Mouse (Mus musculus): ENCODE measurements around the gene Tbc1d24.

Gene Tbc1d24

DNA sequence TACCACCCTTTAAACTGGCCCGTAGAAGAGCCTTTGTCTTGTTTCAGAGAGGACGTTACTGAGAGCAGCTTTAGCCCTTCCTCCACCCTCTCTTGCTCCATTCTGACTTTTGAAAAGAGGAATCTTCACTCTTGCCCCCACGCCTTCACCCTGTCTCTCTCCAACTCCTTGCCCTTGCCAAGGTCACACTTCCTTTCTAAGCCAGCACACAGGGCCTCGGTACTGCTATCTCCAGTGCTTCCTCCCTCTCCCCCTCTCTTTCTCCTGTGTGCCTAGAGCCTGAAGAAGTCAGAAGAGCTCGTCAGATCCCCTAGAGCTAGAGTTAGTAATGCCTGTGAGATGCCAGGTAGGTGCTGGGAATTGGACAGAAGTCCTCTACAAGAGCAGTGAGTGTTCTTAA lies 34.6 kb downstream of the Tbc1d24 start:
- peak; percentile 61; the same call in 1 of the 2 replicates for TF ChIP-seq GATA4 (IDR thresholded peaks at IDR 0.05; ENCODE audit: insufficient replicate concordance, low read length)

DNA sequence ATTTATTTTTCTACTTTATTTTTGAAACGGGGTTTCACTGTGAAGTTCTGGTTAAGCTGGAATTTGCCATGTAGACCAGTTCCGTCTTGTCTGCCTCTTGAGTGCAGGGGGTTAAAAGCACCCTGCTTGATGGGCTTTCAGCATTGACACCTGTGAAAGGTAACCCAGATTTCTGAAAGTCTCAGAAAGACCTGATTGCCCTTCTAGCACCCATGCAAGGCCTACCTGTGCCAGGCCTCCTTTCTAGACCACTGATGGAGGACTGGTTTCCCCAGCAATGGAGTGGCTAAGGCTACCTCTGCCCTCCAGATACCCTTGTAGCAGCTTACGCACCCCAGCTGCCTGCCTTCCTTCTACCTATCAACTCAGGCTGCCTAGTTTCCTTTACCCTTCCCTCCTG lies 35.2 kb downstream of the Tbc1d24 start:
- no peak for TF ChIP-seq GATA4 (IDR thresholded peaks at IDR 0.05; ENCODE audit: insufficient replicate concordance, low read length)

DNA sequence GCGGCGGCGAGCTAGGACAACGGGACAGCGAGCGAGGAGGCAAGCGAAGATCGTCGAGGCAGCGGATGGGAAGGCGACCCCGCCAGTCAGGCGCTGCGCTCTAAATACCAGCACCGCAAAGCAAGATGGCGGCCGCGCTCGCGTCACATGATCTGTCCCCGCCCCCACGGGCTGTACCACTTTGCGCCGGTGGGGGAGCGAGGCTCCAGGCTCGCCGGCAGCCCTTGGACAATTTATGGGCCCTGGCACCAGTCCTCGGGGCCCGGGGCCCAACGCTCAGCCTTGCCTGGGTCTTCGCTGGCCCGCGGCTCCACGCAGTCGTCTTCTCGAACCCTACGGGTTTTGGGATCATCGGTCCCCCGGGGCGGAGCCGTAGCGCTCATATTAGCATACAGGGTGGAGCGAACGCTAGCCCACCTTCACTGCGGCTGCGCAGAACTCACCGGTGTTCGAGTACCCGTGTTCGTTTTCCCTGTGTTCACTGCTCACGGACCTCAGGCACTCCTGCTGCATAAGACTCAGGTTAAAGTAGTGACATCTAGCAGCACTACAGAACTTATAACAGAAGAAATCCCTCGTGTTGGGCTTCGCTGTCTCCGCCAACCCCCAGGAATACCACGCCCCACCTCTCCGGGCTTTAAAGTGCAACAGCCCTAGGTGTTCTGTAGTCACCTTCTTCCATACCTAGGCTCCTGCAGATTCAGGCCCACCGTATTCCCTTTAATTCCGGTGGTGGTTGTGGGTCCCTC lies 35.9 kb downstream of the Tbc1d24 start, which contains the start of gene Atp6v0c:
Atp6v0c (minus strand) TSS at position 386 of the 749 bp plus-strand sequence.
- TF ChIP-seq GATA4 (IDR thresholded peaks at IDR 0.05; ENCODE audit: insufficient replicate concordance, low read length), result peak; percentile 21; the same call in 1 of the 2 replicates

DNA sequence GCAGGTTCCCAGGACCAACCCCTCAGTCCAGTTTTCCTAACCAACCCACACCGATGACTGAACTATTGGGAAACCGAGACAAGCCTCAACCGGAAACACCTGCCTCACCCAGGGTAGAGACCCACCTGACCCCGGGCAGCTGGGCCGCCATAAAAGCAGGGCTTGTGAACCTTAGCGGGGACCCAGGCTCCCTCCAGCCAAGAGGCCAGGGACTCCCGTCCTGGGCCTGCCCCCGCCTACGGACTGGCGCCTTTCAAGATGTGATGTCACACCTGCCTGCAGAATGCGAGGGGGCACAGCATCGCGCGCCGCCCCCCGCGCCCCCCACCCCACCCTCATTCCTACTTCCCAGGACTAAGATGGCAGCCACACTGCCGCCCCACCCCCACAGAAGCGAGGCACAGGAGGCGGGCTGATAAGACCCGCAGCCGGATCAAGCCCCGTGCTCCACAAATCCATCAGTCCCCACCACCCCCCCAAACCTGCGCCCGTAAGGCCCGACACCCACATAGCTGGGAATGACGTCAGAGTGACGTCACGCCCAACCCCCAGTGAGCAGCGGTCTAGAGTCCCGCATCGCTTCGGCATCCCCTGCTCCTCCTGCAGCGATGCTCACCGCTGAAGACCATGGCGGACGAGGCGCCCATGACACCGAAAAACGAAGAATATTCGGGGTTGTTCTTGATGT lies 36.6 kb downstream of the Tbc1d24 start:
- TF ChIP-seq GATA4 (IDR thresholded peaks at IDR 0.05; ENCODE audit: insufficient replicate concordance, low read length), result no peak

DNA sequence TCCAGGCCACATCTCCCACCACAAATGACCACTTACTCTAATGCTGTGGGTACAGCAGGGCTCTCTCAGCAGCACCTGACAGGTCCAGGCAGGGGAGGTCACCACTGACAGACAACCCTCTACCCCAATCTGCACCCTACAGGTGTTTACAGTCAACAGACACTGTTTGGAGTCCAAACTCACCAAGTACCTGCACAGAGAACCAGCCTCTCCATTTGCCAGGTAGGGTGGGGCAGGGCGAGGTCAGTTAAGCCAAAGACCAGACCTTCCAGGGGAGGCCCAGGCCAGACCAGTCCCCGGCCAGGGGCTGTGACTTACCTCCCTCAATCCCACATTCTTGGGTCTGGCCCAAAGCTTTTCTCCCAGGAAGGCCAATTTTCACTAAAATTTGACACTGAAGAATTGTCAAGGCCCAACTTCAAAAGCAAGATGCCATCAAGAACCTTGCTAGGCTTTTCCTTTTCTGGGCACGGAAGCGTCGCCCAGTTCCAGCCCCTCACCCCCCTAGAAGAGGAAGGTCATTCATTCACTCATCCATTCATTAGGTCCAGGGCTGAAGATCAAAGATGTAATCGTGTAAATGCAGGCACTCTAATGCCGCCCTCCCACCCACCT lies 37.4 kb downstream of the Tbc1d24 start:
- TF ChIP-seq GATA4 (IDR thresholded peaks at IDR 0.05; ENCODE audit: insufficient replicate concordance, low read length), result no peak

DNA sequence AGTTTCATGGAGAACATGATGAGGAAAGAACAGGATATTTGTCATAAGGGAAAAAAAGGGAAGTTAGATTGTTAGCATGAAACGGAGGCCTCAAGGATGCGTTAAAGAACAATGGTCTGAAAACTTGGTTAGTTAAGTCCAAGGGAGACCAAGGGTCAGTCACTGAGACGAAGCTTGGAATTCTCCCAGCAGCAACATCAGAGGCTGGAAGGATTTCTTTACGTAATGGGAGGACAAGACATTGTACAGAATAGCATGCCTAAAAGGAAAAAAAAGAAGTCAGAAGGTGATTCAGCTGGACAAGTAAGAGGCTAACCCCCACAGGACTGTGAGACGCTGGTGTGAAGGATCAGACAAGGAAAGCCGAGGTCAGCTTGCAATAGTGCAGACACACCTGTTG lies 38.2 kb downstream of the Tbc1d24 start:
- no peak for TF ChIP-seq GATA4 (IDR thresholded peaks at IDR 0.05; ENCODE audit: insufficient replicate concordance, low read length)

DNA sequence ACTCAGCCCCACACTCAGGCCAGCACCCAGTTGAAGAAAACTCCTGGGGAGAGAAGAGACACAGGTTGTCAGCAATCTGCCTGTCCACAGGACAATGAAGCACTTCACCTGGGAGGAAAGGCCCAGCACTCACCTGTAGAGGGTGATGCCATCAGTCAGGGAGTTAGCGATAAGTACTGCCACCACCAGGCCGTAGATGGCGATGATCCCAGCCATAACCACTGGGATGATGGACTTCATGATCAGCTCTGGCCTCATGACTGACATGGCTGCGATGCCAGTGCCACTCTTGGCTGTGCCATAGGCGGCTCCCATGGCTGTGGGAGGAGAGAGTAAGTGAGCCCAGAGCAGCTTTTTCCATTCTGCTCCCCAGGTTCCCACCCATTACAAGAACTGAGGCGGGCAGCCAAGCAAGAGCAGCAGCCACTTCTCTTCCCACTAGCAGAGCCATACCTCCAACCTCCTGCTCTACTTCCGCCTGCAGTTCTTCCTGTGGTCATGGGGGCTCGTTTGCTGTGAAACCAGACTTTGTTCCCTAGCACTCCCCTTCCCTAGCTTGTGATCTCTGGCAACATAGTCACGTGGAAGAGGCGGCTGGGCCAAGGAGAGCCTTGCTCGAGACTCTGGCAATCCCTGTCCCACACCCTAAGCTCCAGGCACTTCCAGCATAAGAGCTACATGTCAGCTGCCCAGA lies 40.6 kb downstream of the Tbc1d24 start:
- no peak for TF ChIP-seq GATA4 (IDR thresholded peaks at IDR 0.05; ENCODE audit: insufficient replicate concordance, low read length)

DNA sequence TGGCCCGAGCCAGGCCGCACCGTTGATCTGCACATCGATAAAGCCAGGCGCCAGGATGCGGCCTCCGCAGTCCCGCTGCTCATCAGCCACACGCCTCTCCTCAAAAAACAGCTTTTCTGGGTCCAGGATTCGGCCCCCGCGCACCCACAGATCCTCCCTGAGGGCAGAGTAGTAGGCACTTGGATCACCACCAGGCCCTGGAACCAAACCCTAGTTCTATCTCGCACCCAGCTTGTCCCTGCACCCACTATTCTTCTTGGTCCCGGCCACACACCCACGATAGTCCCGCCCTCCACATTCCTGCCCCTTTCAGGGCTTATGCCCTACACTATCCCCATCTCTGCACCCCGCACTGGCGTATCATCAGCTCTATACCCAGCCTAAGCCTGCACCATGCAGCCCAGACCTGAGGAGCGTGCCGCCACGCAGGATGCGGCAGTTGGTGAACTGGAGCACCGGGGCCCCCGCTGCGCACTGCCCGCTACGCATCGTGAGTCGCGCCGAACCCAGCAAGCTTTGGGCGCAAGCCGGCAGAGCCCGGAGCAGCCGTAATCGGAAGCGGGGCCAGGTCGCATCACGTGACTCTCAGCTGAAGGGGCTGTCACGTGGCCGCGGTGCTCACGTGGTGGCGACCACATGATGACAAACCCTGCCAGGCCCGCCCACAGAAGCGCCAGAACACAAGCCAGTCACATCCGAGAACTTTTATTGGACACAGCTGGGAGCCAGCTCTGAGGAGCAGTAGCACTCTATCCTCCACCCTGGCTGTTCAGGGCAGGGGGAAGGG lies 42.0 kb downstream of the Tbc1d24 start, which contains the start of gene Amdhd2:
Amdhd2 (minus strand) TSS at position 591 of the 787 bp plus-strand sequence.
- peak; percentile 52; the same call in 1 of the 2 replicates for TF ChIP-seq GATA4 (IDR thresholded peaks at IDR 0.05; ENCODE audit: insufficient replicate concordance, low read length)

DNA sequence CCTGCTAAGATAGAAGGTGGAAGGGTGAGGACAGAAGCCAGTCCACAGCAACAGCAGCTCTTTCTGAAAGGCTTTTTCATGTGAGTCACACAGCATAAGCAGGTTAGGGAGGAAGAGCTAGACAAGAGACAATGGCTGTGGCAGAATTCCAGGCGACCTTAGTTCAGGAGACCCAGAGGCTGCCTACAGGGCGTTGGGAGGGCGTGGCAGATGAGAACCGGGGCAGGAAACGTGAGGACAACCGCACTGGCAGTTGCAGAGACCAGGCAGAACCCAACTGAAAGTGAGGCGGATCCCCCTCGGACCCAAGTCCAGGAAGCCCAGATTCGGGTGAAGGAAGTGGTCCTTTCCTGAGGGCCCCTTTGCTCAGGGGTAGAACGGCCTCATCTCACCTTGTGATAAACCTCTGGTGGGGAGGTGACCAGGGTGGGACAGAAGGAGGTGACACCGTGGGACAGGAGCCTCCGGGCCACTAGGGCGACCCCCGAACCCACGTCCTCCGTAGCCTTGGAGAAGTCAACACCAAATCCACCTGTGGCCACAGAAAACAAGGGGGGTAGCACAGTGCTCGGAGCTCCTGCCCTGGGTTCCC lies 42.7 kb downstream of the Tbc1d24 start:
- no peak for TF ChIP-seq GATA4 (IDR thresholded peaks at IDR 0.05; ENCODE audit: insufficient replicate concordance, low read length)

DNA sequence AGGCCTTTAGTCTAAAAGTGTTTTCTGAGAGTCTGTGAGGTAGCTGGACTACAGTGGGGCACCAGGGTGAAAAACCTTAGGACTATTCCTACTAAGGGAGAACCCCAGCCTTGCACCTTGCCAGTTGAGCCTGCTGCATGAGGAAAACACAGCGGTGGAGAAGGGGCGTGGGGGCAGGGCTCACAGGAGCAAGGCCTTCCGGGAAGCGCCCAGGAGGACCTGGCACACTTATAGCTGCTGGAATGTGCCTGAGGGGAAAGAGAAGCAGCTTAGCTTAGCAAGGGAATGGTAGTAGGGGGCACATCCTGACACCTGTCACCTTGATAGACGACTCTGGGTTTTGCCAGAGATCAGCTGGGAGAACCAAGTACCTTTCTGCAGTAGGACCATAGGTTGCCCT lies 43.9 kb downstream of the Tbc1d24 start:
- no peak for TF ChIP-seq GATA4 (IDR thresholded peaks at IDR 0.05; ENCODE audit: insufficient replicate concordance, low read length)

DNA sequence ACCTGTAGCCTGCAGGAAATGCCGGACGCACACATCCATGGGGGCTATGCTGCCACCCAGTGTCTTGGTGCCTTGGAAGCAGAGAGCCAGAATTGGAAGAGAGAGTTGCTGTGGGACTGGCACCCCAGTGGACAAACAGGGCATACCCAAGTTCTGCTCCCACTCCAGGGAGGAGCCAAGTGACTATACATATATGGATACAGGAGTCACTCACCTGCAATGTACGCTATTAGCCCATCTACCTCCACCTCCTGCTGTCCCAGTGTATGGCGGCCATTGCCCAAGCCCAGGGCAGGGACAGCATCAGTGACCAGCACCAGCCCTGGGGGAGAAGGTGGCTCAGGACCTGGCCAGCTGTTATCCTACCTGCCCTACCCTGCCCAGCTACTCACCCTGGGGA lies 47.8 kb downstream of the Tbc1d24 start:
- TF ChIP-seq GATA4 (IDR thresholded peaks at IDR 0.05; ENCODE audit: insufficient replicate concordance, low read length), result no peak

DNA sequence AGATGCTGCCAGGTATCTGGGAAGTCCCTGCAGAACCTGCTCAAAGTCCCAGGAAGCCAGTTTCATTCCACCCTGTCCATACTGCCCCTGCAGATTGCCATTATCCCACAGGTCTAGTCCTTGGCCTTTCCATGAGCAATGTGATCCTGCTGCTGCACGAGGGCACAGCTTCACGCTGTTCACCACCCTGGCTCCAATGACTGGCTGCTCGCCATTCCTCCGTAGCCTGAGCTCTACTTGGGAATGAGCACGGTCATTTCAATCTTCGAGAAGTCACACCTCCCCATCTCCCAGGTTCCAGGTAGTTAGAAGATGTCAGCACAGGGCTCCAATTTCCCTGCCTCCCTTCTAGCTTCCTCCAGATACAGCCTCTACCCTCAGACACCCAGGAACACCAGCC lies 48.2 kb downstream of the Tbc1d24 start:
- no peak for TF ChIP-seq GATA4 (IDR thresholded peaks at IDR 0.05; ENCODE audit: insufficient replicate concordance, low read length)

DNA sequence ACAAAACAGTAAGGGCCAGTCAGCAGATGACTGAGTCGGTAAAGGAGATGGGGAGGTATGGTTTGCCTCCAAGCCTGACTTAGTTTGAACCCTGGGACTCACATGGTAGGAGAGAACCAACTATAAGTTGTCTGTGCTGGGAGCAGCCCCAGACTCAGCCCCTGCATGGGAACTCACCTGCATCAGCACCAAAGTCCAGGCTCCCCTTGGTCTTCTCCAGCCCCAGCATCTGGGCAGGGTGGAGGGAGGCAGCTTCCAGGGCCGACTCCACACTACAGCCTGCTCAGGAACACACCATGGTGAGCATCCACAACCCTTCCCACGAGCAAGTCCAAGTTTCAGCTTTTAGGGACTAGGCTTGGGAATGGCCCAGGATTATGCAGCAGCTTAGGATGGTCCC lies 49.0 kb downstream of the Tbc1d24 start:
- TF ChIP-seq GATA4 (IDR thresholded peaks at IDR 0.05; ENCODE audit: insufficient replicate concordance, low read length), result no peak

DNA sequence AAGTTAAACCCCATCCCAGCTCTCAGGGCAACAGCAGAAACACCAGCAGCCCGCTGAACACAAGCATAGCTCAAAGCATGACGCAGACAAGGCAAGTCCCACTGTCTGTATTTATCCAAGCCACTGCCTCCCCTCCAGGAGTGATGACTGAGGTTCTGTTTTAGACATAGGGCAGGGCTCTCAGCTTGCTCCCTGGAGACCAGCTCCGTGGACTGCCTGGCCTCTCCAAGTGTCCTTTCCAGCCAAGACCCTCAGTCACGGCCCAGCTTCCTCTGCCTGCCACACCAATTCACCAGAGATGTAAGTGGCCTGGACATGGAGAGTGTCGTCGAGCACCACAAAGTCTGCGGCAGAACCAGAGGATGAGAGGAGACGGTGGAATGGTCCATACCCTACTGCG lies 49.6 kb downstream of the Tbc1d24 start:
- no peak for TF ChIP-seq GATA4 (IDR thresholded peaks at IDR 0.05; ENCODE audit: insufficient replicate concordance, low read length)
